Mouse (Mus musculus): ENCODE results near the gene Lig1. TPM values are rescaled to one million over a fixed set of nuclear protein-coding genes. Genes with fewer than 3 reads are reported as not detected.

Lig1 gene
- total RNA-seq, 2 experiments from 2014 or later: 5.6 to 5.8 TPM

DNA sequence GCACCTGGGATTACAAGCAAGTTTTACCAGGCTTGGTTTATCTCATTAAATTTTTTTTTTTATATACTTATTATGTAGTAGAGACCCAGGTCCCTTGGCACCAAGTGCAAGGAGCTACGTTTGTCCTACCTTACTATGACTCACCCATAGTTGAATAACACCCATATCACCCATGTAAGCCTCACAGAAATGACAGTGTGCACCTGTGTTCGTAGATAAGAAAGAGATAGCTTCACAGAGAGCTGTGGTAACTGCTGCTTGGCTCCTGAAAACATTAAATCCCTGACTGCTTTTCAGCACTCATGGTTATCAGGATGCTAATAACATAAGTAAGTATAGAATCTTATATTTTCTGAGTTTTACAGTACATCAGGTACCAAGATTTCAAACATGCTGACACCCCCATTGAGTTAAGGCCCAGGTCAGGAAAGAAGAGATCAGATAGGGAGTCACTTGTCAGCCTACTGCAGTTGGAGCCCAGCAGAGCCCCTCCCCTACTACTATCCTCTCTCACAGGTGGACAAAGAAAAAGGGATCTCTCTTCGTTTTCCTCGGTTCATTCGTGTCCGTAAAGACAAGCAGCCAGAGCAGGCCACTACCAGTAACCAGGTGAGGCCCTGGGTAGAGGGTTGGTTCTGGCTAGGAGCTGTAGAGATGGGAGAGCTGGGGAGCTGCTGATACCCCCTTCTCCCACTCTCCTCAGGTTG, 33.6 kb downstream of the Lig1 start:
- no peak for DNase-seq

- DNase-seq: no peak
These were observed 34.3 kb downstream of the Lig1 start for GRCm38 (mm10) chr7:13311401-13311800.

- DNase-seq: no peak
These were observed 37.1 kb downstream of the Lig1 start for GRCm38 (mm10) chr7:13314095-13314597.

DNA sequence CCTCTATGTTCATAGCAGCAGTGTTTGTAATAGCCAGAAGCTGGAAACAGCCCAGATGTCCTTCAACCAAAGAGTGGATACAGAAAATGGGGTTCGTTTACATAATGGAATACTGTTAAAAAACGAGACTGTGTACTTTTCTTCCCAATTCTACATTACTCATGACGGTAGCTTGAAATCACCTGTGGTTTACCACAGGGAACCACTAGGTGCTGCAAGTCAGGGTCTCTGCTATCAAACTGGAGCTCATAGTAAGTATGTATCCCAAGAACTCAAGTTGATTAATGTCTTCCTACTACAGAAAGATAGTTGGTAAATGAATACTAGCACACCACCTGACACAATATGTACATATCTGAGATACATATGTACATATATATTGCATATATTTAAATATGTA, 44.3 kb downstream of the Lig1 start:
- no peak for DNase-seq

DNA sequence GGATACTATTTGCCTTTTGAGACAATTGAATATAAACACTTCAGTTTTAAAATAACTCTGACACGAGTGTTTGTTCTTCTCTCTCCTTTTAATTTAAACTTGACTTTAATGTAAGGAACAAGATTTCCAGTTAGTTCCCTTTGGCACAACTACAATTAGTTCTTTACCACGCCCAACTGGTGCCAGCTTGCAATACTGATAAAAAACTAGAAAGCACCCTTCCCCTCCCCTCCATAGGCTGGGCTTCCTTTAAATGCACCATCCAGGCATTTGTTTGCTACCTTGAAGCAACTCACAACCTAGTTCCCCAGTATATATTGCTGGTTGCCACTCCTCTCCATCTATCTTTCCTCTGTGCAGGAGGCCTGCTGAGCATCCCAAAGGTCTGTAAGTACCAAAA, 47.2 kb downstream of the Lig1 start, which contains the start of gene Pla2g4c:
Gene Pla2g4c (plus strand): TSS at position 340 of the 400 bp plus-strand sequence.
- no peak for DNase-seq

GRCm38 (mm10) chr7:13330575-13330974, 53.5 kb downstream of the Lig1 start:
- DNase-seq: no peak

DNA sequence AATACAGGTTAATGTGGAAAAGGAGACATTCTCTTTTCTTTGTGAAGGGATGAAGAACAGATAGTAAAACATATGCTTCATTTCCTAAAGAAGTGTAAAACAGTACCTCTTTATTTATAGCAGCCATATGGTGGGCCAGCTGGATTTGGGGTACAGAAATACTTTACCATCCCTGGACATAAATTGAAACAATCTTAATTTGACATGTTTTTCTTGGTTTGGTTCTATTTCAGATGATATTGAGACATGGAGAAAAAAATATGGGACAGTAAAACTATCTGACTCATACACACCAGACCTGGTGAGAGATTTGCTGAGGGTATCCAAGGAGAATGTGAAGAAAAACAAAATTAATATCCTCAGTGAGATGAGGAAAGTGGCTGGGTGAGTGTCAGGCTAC, 78.9 kb downstream of the Lig1 start:
- DNase-seq: no peak

Other genes starting within 250 kb of the Lig1 start
- 100 to 1,000 TPM; 137 to 146 TPM for gene Chmp2a, start 242.5 kb upstream of the Lig1 start, total RNA-seq (2021)
- 100 to 1,000 TPM; 193 TPM for gene Ube2m, start 239.0 kb upstream of the Lig1 start, total RNA-seq (2021)
- 10 to 100 TPM; 14.3 to 17.6 TPM for gene Mzf1, start 222.5 kb upstream of the Lig1 start, total RNA-seq (2021)
- gene Vmn1r85, start 182.1 kb upstream of the Lig1 start, total RNA-seq (2021): not detected
- not detected for gene Vmn1r86, start 157.4 kb upstream of the Lig1 start, total RNA-seq (2021)
- gene Vmn1r87, start 137.1 kb upstream of the Lig1 start, total RNA-seq (2021): not detected
- gene Vmn1r88, start 117.7 kb upstream of the Lig1 start, total RNA-seq (2021): under 1 TPM; 0.13 to 0.17 TPM
- gene Vmn1r89, start 64.3 kb upstream of the Lig1 start, total RNA-seq (2021): not detected
- 10 to 100 TPM; 15.0 to 16.8 TPM for gene Zswim9, start 1.4 kb downstream of the Lig1 start, total RNA-seq (2021)
- under 1 TPM; 0.30 to 0.46 TPM for gene Pla2g4c, start 47.4 kb downstream of the Lig1 start, total RNA-seq (2021)
- gene Cabp5, start 120.8 kb downstream of the Lig1 start, total RNA-seq (2021): under 1 TPM in 1 of 2 experiments, not detected in 1; 0.50 TPM
- gene Bsph1, start 173.6 kb downstream of the Lig1 start, total RNA-seq (2021): not detected

All from layer of hippocampus, postnatal 36 days (tissue).